11 mouse cellular contexts compared by ENCODE assay signal in the genomic region with DNA sequence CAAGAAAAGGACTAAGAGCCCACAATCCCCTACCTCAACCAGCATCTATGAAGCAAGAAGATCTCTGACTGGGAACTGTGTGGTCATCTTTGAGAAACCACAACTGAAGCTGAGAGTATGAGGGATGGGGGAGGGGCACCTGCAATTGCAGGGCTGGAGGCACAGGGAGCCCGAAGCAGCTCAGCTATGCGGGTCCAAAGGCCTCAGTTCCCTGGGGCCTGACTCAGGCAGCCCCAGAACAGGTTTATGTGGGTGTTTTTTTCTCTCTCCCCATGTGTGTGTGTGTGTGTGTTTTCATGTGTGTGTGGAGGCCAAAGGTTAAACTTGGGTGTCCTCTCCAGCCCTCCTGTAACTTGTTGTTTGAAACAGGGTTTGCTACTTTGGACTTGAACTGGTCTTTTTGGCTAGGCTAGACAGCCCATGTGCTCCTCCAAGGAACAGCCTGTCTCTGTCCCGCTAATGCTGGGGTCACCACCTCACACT. TPM values are rescaled to one million over a fixed set of nuclear protein-coding genes. Genes with fewer than 3 reads are reported as not detected.
DNase-seq lines count a peak whose midpoint lies in the region; ATAC-seq and TF ChIP-seq lines count a peak whose summit lies in the region.
"Had no signal": no experiment of that assay in that cellular context is flagged by ENCODE, and none has a peak within 500 bp of the region (broad histone marks: within the 10 kb centered on the region; RNA-seq: fewer than 3 reads in every experiment).

No protein-coding gene starts in this region.

- peaks cover 3 to 24% of the 10 kb centered on the region in 2 experiments; a peak in 3 of 4 replicates for H3K4me1 ChIP-seq in CH12.LX (ENCODE audit: control insufficient read depth in 1 of 2, insufficient read depth in 2 of 2)
- H3K4me1 ChIP-seq in intestine, embryonic 14.5 days (replicated peaks; ENCODE audit: control insufficient read depth, insufficient read depth, low read length) = 0 out of 2 replicates have a peak, but pooled peaks cover 8% of the 10 kb centered on the region

- no peaks in the 10 kb centered on the region for H3K79me2 ChIP-seq in CH12.LX (replicated peaks; ENCODE audit: control insufficient read depth, extremely low read depth, insufficient read depth, poor library complexity, severe bottlenecking)

- TF ChIP-seq EP300 in CH12.LX (IDR thresholded peaks at IDR 0.05; ENCODE audit: low read length) = peak; percentile 69

- dilution Hi-C loops in CH12.LX (cut with MboI; ENCODE audit: extremely low pct_ligation_motif_present, extremely low pct_unique_long_range_greater_than_20kb, low sequenced_read_pairs) = no loop called here

- ATAC-seq in intestine, embryonic 14.5 days (replicated peaks; ENCODE audit: low FRiP score, low TSS enrichment, low read depth) = peak; percentile 29; the same call in 1 of the 2 replicates
- ATAC-seq in megakaryocyte progenitor cell, adult 5-6 weeks (replicated peaks; ENCODE audit: poor library complexity) = peak; percentile 85
- ATAC-seq: inflammation-experienced regulatory T-cells, adult 6 months had no signal

- H3K9ac ChIP-seq in CH12.LX (ENCODE audit: insufficient read depth, low read depth) = 0 out of 2 replicates have a peak overlapping the region, but pooled peaks have one; percentile 19
- no peak overlapping the region for H3K9ac ChIP-seq in intestine, embryonic 14.5 days (ENCODE audit: low read length)

- WGBS in intestine, embryonic 14.5 days = 28% methylated on average over 3 of the region's 3 CpGs

- peaks cover 25% of the 10 kb centered on the region for H3K27me3 ChIP-seq in CH12.LX (replicated peaks)
- H3K27me3 ChIP-seq in intestine, embryonic 14.5 days (replicated peaks; ENCODE audit: control insufficient read depth, insufficient read depth, low read length) = no peaks in the 10 kb centered on the region

- no peaks in the 10 kb centered on the region for H3K36me3 ChIP-seq in CH12.LX (replicated peaks in 1 of 2; ENCODE audit: control insufficient read depth in 1 of 2, insufficient read depth in 1 of 2, low read length in 1 of 2)
- no peaks in the 10 kb centered on the region for H3K36me3 ChIP-seq in intestine, embryonic 14.5 days (ENCODE audit: control insufficient read depth, insufficient read depth, low read length)
- H3K36me3 ChIP-seq: G1E had no signal

- no peak overlapping the region for H3K4me3 ChIP-seq in CH12.LX (replicated peaks in 1 of 3; ENCODE audit: low read depth in 2 of 3, low read length in 2 of 3, poor library complexity in 1 of 3)
- H3K4me3 ChIP-seq in intestine, embryonic 14.5 days (ENCODE audit: low read depth, low read length) = no peak overlapping the region

- H3K27ac ChIP-seq in CH12.LX (ENCODE audit: insufficient read depth, low read depth) = peak overlapping the region; percentile 61
- no peak overlapping the region for H3K27ac ChIP-seq in intestine, embryonic 14.5 days (ENCODE audit: low read depth)

- no peak for TF ChIP-seq CTCF in CH12.LX (conservative IDR thresholded peaks at IDR 0.05 in 1 of 2, IDR thresholded peaks at IDR 0.05 in 1 of 2; ENCODE audit: low read depth in 2 of 2, low read length in 2 of 2)

- peak; percentile 37; the same call in 1 of the 2 replicates for TF ChIP-seq POLR2A in CH12.LX (IDR thresholded peaks at IDR 0.05; ENCODE audit: low read depth, low read length)

- peak; percentile 80 for DNase-seq in CH12.LX (ENCODE audit: extremely low read depth)
- DNase-seq in intestine, embryonic 14.5 days (ENCODE audit: low spot score) = no peak
- peak; percentile 65 to 83 for DNase-seq in kidney, postnatal 25 days
- no peak for DNase-seq in embryo, embryonic 9.5 days (ENCODE audit: extremely low spot score)
- DNase-seq in left cerebral cortex, adult 18-20 months (ENCODE audit: low spot score in 2 of 2) = no peak
- no peak for DNase-seq in retina, postnatal 1 day
- DNase-seq: gastrocnemius, adult 2 months; spleen, adult 18-20 months had no signal

- TF ChIP-seq RAD21 in CH12.LX (IDR thresholded peaks at IDR 0.05; ENCODE audit: low read depth, low read length) = no peak; the same call in 1 of the 2 replicates

- no peaks in the 10 kb centered on the region for H3K9me3 ChIP-seq in CH12.LX (replicated peaks; ENCODE audit: low read length)
- H3K9me3 ChIP-seq in intestine, embryonic 14.5 days (ENCODE audit: control insufficient read depth, low read length) = no peaks in the 10 kb centered on the region

- peak overlapping the region; percentile 39 for H3K4me2 ChIP-seq in CH12.LX (ENCODE audit: insufficient read depth, low read depth, poor library complexity, severe bottlenecking)
- no peak overlapping the region for H3K4me2 ChIP-seq in intestine, embryonic 14.5 days (ENCODE audit: low read length)

- in situ Hi-C loops in CH12.LX (cut with MboI; ENCODE audit: low pct_ligation_motif_present, low pct_unique_long_range_greater_than_20kb, low sequenced_read_pairs) = loop anchor here (5.0 to 10.0 kb wide), 2 partner anchors 34 to 56 kb away; a partner anchor contains a TSS

TF ChIP-seq in CH12.LX, 34 proteins besides CTCF, POLR2A, EP300 and RAD21 (continues in another document):
- TF ChIP-seq MEF2A (IDR thresholded peaks at IDR 0.05; ENCODE audit: borderline replicate concordance, low read depth, low read length) (peak; percentile 86), ETS1 (conservative IDR thresholded peaks at IDR 0.05; ENCODE audit: low read depth, low read length) (peak; percentile 54; the same call in 1 of the 2 replicates), USF2 (conservative IDR thresholded peaks at IDR 0.05; ENCODE audit: low read depth, low read length) (no peak), IRF4 (IDR thresholded peaks at IDR 0.05; ENCODE audit: low read depth, low read length) (peak; percentile 75), ZNF384 (IDR thresholded peaks at IDR 0.05; ENCODE audit: low read depth, low read length) (peak; percentile 57; the same call in 1 of the 2 replicates), TCF12 (IDR thresholded peaks at IDR 0.05; ENCODE audit: low read depth, low read length) (peak; percentile 57; the same call in 1 of the 2 replicates), KAT2A (IDR thresholded peaks at IDR 0.05; ENCODE audit: insufficient replicate concordance, low read length) (no peak), TBP (conservative IDR thresholded peaks at IDR 0.05; ENCODE audit: low read depth, low read length) (0 out of 2 replicates have a peak, but pooled peaks have one; percentile 26), PAX5 (IDR thresholded peaks at IDR 0.05; ENCODE audit: low read length) (no peak), POLR2AphosphoS2 (IDR thresholded peaks at IDR 0.05; ENCODE audit: low read depth, low read length) (no peak), UBTF (IDR thresholded peaks at IDR 0.05; ENCODE audit: low read depth, low read length) (no peak), CHD2 (IDR thresholded peaks at IDR 0.05; ENCODE audit: low read length) (peak; percentile 89), SMC3 (IDR thresholded peaks at IDR 0.05; ENCODE audit: low read depth, low read length) (0 out of 2 replicates have a peak, but pooled peaks have one; percentile 7), ZKSCAN1 (IDR thresholded peaks at IDR 0.05; ENCODE audit: borderline replicate concordance, low read depth, low read length) (no peak), MYC (IDR thresholded peaks at IDR 0.05; ENCODE audit: low read depth, low read length) (no peak), JUND (conservative IDR thresholded peaks at IDR 0.05; ENCODE audit: low read depth, low read length) (no peak), BHLHE40 (IDR thresholded peaks at IDR 0.05; ENCODE audit: low read depth, low read length) (peak; percentile 57; the same call in 1 of the 2 replicates), NRF1 (IDR thresholded peaks at IDR 0.05; ENCODE audit: low read depth, low read length) (no peak), HCFC1 (IDR thresholded peaks at IDR 0.05; ENCODE audit: low read depth, low read length) (no peak), SIN3A (IDR thresholded peaks at IDR 0.05; ENCODE audit: low read length) (peak; percentile 17; the same call in 1 of the 2 replicates), USF1 (IDR thresholded peaks at IDR 0.05; ENCODE audit: low read depth, low read length) (no peak), MXI1 (IDR thresholded peaks at IDR 0.05; ENCODE audit: low read depth, low read length) (peak; percentile 2; the same call in 1 of the 2 replicates)

RNA-seq across cellular contexts. Expression of a gene that starts 6.2 kb away (rescaled TPM):
- total RNA-seq in CH12.LX (2012; rRNA removed) (1.0 TPM in 2 replicates), CH12.LX (2014; rRNA removed) (2.6 and 3.8 TPM in 2 replicates)
- polyA plus RNA-seq in CH12.LX (2012; ENCODE audit: insufficient read length, low read depth) = 5.3 and 7.7 TPM in 2 replicates
- polyA plus RNA-seq in intestine, embryonic 14.5 days (2014; fragmentation: Nextera tagmentation; extraction: Ambion mirVana) = 75.8 and 87.0 TPM in 2 replicates
- total RNA-seq in megakaryocyte progenitor cell, adult 5-6 weeks (2015) = 64.9 and 65.5 TPM in 2 replicates
- total RNA-seq in megakaryocyte progenitor cell, adult 5-6 weeks (2017) = 9.7 and 10.5 TPM in 2 replicates
- 10 to 100 TPM; 44.0 to 49.7 TPM for total RNA-seq in left cerebral cortex, adult 18-20 months (2021)
- polyA plus RNA-seq: G1E had no signal

RNA-seq across cellular contexts. Expression of a gene that starts 53.1 kb away (rescaled TPM):
- total RNA-seq in CH12.LX (2012; rRNA removed) = 45.8 and 65.6 TPM in 2 replicates
- total RNA-seq in CH12.LX (2014; rRNA removed) = 113 and 174 TPM in 2 replicates
- polyA plus RNA-seq in CH12.LX (2012; ENCODE audit: insufficient read length, low read depth) = 108 and 123 TPM in 2 replicates
- polyA plus RNA-seq in intestine, embryonic 14.5 days (2014; fragmentation: Nextera tagmentation; extraction: Ambion mirVana) = 74.2 and 85.2 TPM in 2 replicates
- total RNA-seq in megakaryocyte progenitor cell, adult 5-6 weeks (2015) = 63.2 and 67.9 TPM in 2 replicates
- total RNA-seq in megakaryocyte progenitor cell, adult 5-6 weeks (2017) = 100 and 136 TPM in 2 replicates
- total RNA-seq in left cerebral cortex, adult 18-20 months (2021) = 10 to 100 TPM; 39.5 to 45.9 TPM

RNA-seq across cellular contexts. Expression of a gene that starts 53.5 kb away (rescaled TPM):
- total RNA-seq in CH12.LX (2012; rRNA removed) (111 and 113 TPM in 2 replicates), CH12.LX (2014; rRNA removed) (100 and 115 TPM in 2 replicates)
- polyA plus RNA-seq in CH12.LX (2012; ENCODE audit: insufficient read length, low read depth) = 78.9 and 81.8 TPM in 2 replicates
- polyA plus RNA-seq in intestine, embryonic 14.5 days (2014; fragmentation: Nextera tagmentation; extraction: Ambion mirVana) = 103 and 108 TPM in 2 replicates
- total RNA-seq in megakaryocyte progenitor cell, adult 5-6 weeks (2015) = 32.8 and 36.6 TPM in 2 replicates
- 14.7 and 15.4 TPM in 2 replicates for total RNA-seq in megakaryocyte progenitor cell, adult 5-6 weeks (2017)
- total RNA-seq in left cerebral cortex, adult 18-20 months (2021) = 100 to 1,000 TPM; 134 to 135 TPM

RNA-seq across cellular contexts. Expression of a gene that starts 56.3 kb away (rescaled TPM):
- 14.7 and 15.2 TPM in 2 replicates for total RNA-seq in CH12.LX (2012; rRNA removed)
- 21.8 and 23.8 TPM in 2 replicates for total RNA-seq in CH12.LX (2014; rRNA removed)
- polyA plus RNA-seq in CH12.LX (2012; ENCODE audit: insufficient read length, low read depth) = 24.0 and 27.1 TPM in 2 replicates
- 19.9 and 21.5 TPM in 2 replicates for polyA plus RNA-seq in intestine, embryonic 14.5 days (2014; fragmentation: Nextera tagmentation; extraction: Ambion mirVana)
- total RNA-seq in megakaryocyte progenitor cell, adult 5-6 weeks (2015) = 25.7 and 26.0 TPM in 2 replicates
- 24.8 and 25.4 TPM in 2 replicates for total RNA-seq in megakaryocyte progenitor cell, adult 5-6 weeks (2017)
- 10 to 100 TPM; 31.3 to 36.6 TPM for total RNA-seq in left cerebral cortex, adult 18-20 months (2021)

Comparison
In these comparisons a context has a peak if more than half of its experiments do, and no peak if none do; other contexts are left out.
1. DNase-seq: peak in CH12.LX (single experiment) and kidney, postnatal 25 days (2 of 2); none in intestine, embryonic 14.5 days (single experiment), embryo, embryonic 9.5 days (single experiment), left cerebral cortex, adult 18-20 months (0 of 2) and retina, postnatal 1 day (single experiment).